Mouse (Mus musculus): Measurements from ENCODE around the gene Cyb5r1. TPM values are rescaled to one million over a fixed set of nuclear protein-coding genes. Genes with fewer than 3 reads are reported as not detected.
"Not testable (repeated sequence)": the region's sequence is repeated elsewhere in the genome, so short reads cannot be mapped to it uniquely, and the experiment has no call there.

The Cyb5r1 gene
- polyA plus RNA-seq, 1 experiment from 2014 or later, result 27.9 TPM

GRCm38 (mm10) chr1:134419176-134419575, 13.8 kb downstream of the Cyb5r1 start:
- H3K36me3 ChIP-seq, result peaks cover 17% of the 10 kb centered on the region
- no peaks in the 10 kb centered on the region for H3K9me3 ChIP-seq (replicated peaks)
- no peaks in the 10 kb centered on the region for H3K27me3 ChIP-seq (ENCODE audit: low read depth, poor library complexity, severe bottlenecking)
- 52% methylated on average over 1 of the region's 1 CpGs for WGBS
- no peak for DNase-seq (ENCODE audit: low spot score)
- no peak overlapping the region for H3K27ac ChIP-seq (replicated peaks)
- H3K4me1 ChIP-seq, result peaks cover 51% of the 10 kb centered on the region
- no peak overlapping the region for H3K4me3 ChIP-seq

- no peak for DNase-seq (ENCODE audit: low spot score)
- WGBS, result 78% methylated on average over 5 of the region's 5 CpGs
These were observed 14.5 kb downstream of the Cyb5r1 start for GRCm38 (mm10) chr1:134419751-134420458.

GRCm38 (mm10) chr1:134423911-134424310, 18.6 kb downstream of the Cyb5r1 start:
- H3K9me3 ChIP-seq (replicated peaks), result no peaks in the 10 kb centered on the region
- no peak for DNase-seq (ENCODE audit: low spot score)
- H3K36me3 ChIP-seq, result peaks cover 64% of the 10 kb centered on the region
- H3K27ac ChIP-seq (replicated peaks), result no peak overlapping the region
- 80% methylated on average over 10 of the region's 10 CpGs for WGBS
- peaks cover 17% of the 10 kb centered on the region; the same call in 1 of the 2 replicates for H3K4me1 ChIP-seq
- H3K4me3 ChIP-seq, result no peak overlapping the region
- no peaks in the 10 kb centered on the region for H3K27me3 ChIP-seq (ENCODE audit: low read depth, poor library complexity, severe bottlenecking)

More at GRCm38 (mm10) chr1:134419751-134420458, 14.5 kb downstream of the Cyb5r1 start:
- Histone ChIP-seq H3K36me3 (peaks cover 24% of the 10 kb centered on the region), H3K27me3 (ENCODE audit: low read depth, poor library complexity, severe bottlenecking) (no peaks in the 10 kb centered on the region), H3K4me1 (peaks cover 44% of the 10 kb centered on the region), H3K4me3 (no peak overlapping the region), H3K27ac (replicated peaks) (no peak overlapping the region), H3K9me3 (replicated peaks) (no peaks in the 10 kb centered on the region)

- Histone ChIP-seq H3K27me3 (ENCODE audit: low read depth, poor library complexity, severe bottlenecking) (no peaks in the 10 kb centered on the region), H3K9me3 (replicated peaks) (no peaks in the 10 kb centered on the region), H3K4me3 (no peak overlapping the region), H3K27ac (replicated peaks) (no peak overlapping the region), H3K36me3 (peaks cover 85% of the 10 kb centered on the region), H3K4me1 (no peaks in the 10 kb centered on the region)
- DNase-seq (ENCODE audit: low spot score), result no peak
- 85% methylated on average over 5 of the region's 5 CpGs for WGBS
These were observed 20.9 kb downstream of the Cyb5r1 start for GRCm38 (mm10) chr1:134426289-134426688.

GRCm38 (mm10) chr1:134433002-134433401, 27.6 kb downstream of the Cyb5r1 start:
- H3K27me3 ChIP-seq (ENCODE audit: low read depth, poor library complexity, severe bottlenecking), result no peaks in the 10 kb centered on the region
- H3K36me3 ChIP-seq, result peaks cover 58% of the 10 kb centered on the region
- H3K4me3 ChIP-seq, result no peak overlapping the region
- H3K9me3 ChIP-seq (replicated peaks), result no peaks in the 10 kb centered on the region
- 91% methylated on average over 10 of the region's 10 CpGs for WGBS
- DNase-seq (ENCODE audit: low spot score), result no peak
- no peak overlapping the region for H3K27ac ChIP-seq (replicated peaks)
- no peaks in the 10 kb centered on the region for H3K4me1 ChIP-seq

GRCm38 (mm10) chr1:134433473-134433872, 28.1 kb downstream of the Cyb5r1 start:
- peaks cover 54% of the 10 kb centered on the region for H3K36me3 ChIP-seq
- DNase-seq (ENCODE audit: low spot score), result no peak
- H3K4me3 ChIP-seq, result no peak overlapping the region
- H3K27ac ChIP-seq (replicated peaks), result no peak overlapping the region
- H3K9me3 ChIP-seq (replicated peaks), result no peaks in the 10 kb centered on the region
- no peaks in the 10 kb centered on the region for H3K27me3 ChIP-seq (ENCODE audit: low read depth, poor library complexity, severe bottlenecking)
- no peaks in the 10 kb centered on the region for H3K4me1 ChIP-seq
- WGBS, result 93% methylated on average over 4 of the region's 4 CpGs

GRCm38 (mm10) chr1:134435414-134435813, 30.1 kb downstream of the Cyb5r1 start:
- no peak overlapping the region for H3K4me3 ChIP-seq
- no peak overlapping the region for H3K27ac ChIP-seq (replicated peaks)
- peaks cover 35% of the 10 kb centered on the region for H3K36me3 ChIP-seq
- H3K9me3 ChIP-seq (replicated peaks), result no peaks in the 10 kb centered on the region
- no peak for DNase-seq (ENCODE audit: low spot score)
- no peaks in the 10 kb centered on the region for H3K4me1 ChIP-seq
- H3K27me3 ChIP-seq (ENCODE audit: low read depth, poor library complexity, severe bottlenecking), result no peaks in the 10 kb centered on the region
- 33% methylated on average over 4 of the region's 4 CpGs for WGBS

- WGBS, result 93% methylated on average over 6 of the region's 6 CpGs
- H3K27ac ChIP-seq (replicated peaks), result no peak overlapping the region
- H3K36me3 ChIP-seq, result no peaks in the 10 kb centered on the region
- no peak for DNase-seq (ENCODE audit: low spot score)
- no peaks in the 10 kb centered on the region for H3K9me3 ChIP-seq (replicated peaks)
- no peaks in the 10 kb centered on the region for H3K27me3 ChIP-seq (ENCODE audit: low read depth, poor library complexity, severe bottlenecking)
- H3K4me3 ChIP-seq, result no peak overlapping the region
- no peaks in the 10 kb centered on the region for H3K4me1 ChIP-seq
These were observed 35.1 kb downstream of the Cyb5r1 start for GRCm38 (mm10) chr1:134440437-134440836.

- not testable (repeated sequence) for H3K27ac ChIP-seq (replicated peaks); H3K36me3 ChIP-seq; H3K4me1 ChIP-seq; H3K9me3 ChIP-seq (replicated peaks); DNase-seq (ENCODE audit: low spot score); H3K4me3 ChIP-seq; H3K27me3 ChIP-seq (ENCODE audit: low read depth, poor library complexity, severe bottlenecking)
- 92% methylated on average over 7 of the region's 10 CpGs for WGBS
These were observed 36.4 kb downstream of the Cyb5r1 start for GRCm38 (mm10) chr1:134441737-134442136.

GRCm38 (mm10) chr1:134442394-134442793, 37.0 kb downstream of the Cyb5r1 start:
- WGBS, result 89% methylated on average over 3 of the region's 3 CpGs

GRCm38 (mm10) chr1:134443288-134443687, 37.9 kb downstream of the Cyb5r1 start:
- H3K4me3 ChIP-seq; H3K9me3 ChIP-seq (replicated peaks); H3K36me3 ChIP-seq; H3K27me3 ChIP-seq (ENCODE audit: low read depth, poor library complexity, severe bottlenecking); H3K4me1 ChIP-seq; H3K27ac ChIP-seq (replicated peaks); DNase-seq (ENCODE audit: low spot score): not testable (repeated sequence)
- WGBS, result 82% methylated on average over 1 of the region's 1 CpGs

More at GRCm38 (mm10) chr1:134442394-134442793, 37.0 kb downstream of the Cyb5r1 start:
- no peaks in the 10 kb centered on the region for H3K4me1 ChIP-seq
- no peaks in the 10 kb centered on the region for H3K27me3 ChIP-seq (ENCODE audit: low read depth, poor library complexity, severe bottlenecking)
- H3K4me3 ChIP-seq, result no peak overlapping the region
- H3K9me3 ChIP-seq (replicated peaks), result no peaks in the 10 kb centered on the region
- H3K27ac ChIP-seq (replicated peaks), result no peak overlapping the region
- H3K36me3 ChIP-seq, result no peaks in the 10 kb centered on the region
- no peak for DNase-seq (ENCODE audit: low spot score)

GRCm38 (mm10) chr1:134445418-134445817, 40.1 kb downstream of the Cyb5r1 start:
- no peaks in the 10 kb centered on the region for H3K27me3 ChIP-seq (ENCODE audit: low read depth, poor library complexity, severe bottlenecking)
- H3K36me3 ChIP-seq, result no peaks in the 10 kb centered on the region
- no peaks in the 10 kb centered on the region for H3K4me1 ChIP-seq
- DNase-seq (ENCODE audit: low spot score), result no peak
- WGBS, result 84% methylated on average over 2 of the region's 2 CpGs
- no peak overlapping the region for H3K27ac ChIP-seq (replicated peaks)
- H3K4me3 ChIP-seq, result no peak overlapping the region
- H3K9me3 ChIP-seq (replicated peaks), result no peaks in the 10 kb centered on the region

- H3K4me3 ChIP-seq; H3K9me3 ChIP-seq (replicated peaks); H3K27ac ChIP-seq (replicated peaks); DNase-seq (ENCODE audit: low spot score); H3K36me3 ChIP-seq; H3K4me1 ChIP-seq; H3K27me3 ChIP-seq (ENCODE audit: low read depth, poor library complexity, severe bottlenecking): not testable (repeated sequence)
- 72% methylated on average over 3 of the region's 3 CpGs for WGBS
These were observed 43.2 kb downstream of the Cyb5r1 start for GRCm38 (mm10) chr1:134448537-134448936.

Measured in midbrain, embryonic 10.5 days (tissue).